Mouse (Mus musculus) heart, embryonic 12.5 days (tissue): ENCODE measurements at regions not wholly inside any gene's neighbourhood (a gene's known extent, or its start where the extent isn't known, plus 50 kb on each side); places are given as distances from the start of the nearest gene placed in this dataset.

Source experiments
- ATAC-seq: fragments of 200-750 bp; cut with Nextera tagmentation; 2 replicates; pipeline ENCODE4 v1.8.0; 2017; ENCODE audit warnings: moderate TSS enrichment, moderate library complexity; ENCODE audit not compliant: insufficient number of reproducible peaks, low FRiP score
- H3K27ac ChIP-seq: fragments of 300-500 bp; sonication (generic); 2 replicates; pipeline ENCODE4 v1.5.1; 2016; ENCODE audit warnings: mild to moderate bottlenecking, moderate library complexity; ENCODE audit not compliant: poor library complexity, severe bottlenecking
- H3K27me3 ChIP-seq: fragments of 300-500 bp; sonication (generic); replicated peaks from 2 replicates; pipeline ENCODE4 v1.6.1; 2016; ENCODE audit warnings: mild to moderate bottlenecking, moderate library complexity
- H3K36me3 ChIP-seq: fragments of 300-500 bp; sonication (generic); 2 replicates; pipeline ENCODE4 v1.6.1; 2016; ENCODE audit warnings: mild to moderate bottlenecking, moderate library complexity
- H3K4me1 ChIP-seq: fragments of 300-500 bp; sonication (generic); replicated peaks from 2 replicates; pipeline ENCODE4 v1.6.1; 2016; ENCODE audit warnings: mild to moderate bottlenecking
- H3K4me2 ChIP-seq: fragments of 300-500 bp; sonication (generic); 2 replicates; pipeline ENCODE4 v1.6.1; 2016; ENCODE audit warnings: mild to moderate bottlenecking, moderate library complexity
- H3K4me3 ChIP-seq: fragments of 300-500 bp; sonication (generic); 2 replicates; pipeline ENCODE4 v1.5.1; 2016; ENCODE audit warnings: mild to moderate bottlenecking
- H3K9ac ChIP-seq: fragments of 300-500 bp; sonication (generic); 2 replicates; pipeline ENCODE4 v1.6.1; 2016; ENCODE audit warnings: mild to moderate bottlenecking, moderate library complexity
- H3K9me3 ChIP-seq: fragments of 300-500 bp; sonication (generic); replicated peaks from 2 replicates; pipeline ENCODE4 v1.6.1; 2016; ENCODE audit warnings: mild to moderate bottlenecking, moderate library complexity
- WGBS: fragments of 180-500 bp; shearing (Covaris S2); methylation state at CpG from one replicate; pipeline ENCODE4 v1.1.7; 2016; 5-methylcytosine and 5-hydroxymethylcytosine counted together

DNA sequence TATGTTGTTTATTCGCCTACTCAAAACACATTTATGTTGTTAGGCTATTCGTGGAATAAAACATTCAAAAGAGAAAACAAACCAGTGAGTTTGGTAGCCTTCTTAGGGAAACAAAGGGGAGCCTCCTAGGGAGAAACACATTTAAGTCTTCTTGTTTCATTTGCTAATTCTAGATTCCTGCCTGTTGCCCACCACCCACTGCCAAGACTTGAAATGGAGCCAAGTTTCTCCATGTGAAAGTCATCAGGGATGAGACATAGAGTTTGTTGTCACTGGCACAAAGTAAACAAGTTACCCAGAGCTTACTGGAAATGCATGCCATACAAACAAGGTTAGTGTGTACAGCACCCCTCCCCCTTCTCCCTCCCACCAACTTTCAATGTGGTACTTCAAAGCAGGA is 147.4 kb upstream of the Pdzrn3 start:
- ATAC-seq: no peak
- WGBS: 59% methylated on average over 2 of the region's 2 CpGs

DNA sequence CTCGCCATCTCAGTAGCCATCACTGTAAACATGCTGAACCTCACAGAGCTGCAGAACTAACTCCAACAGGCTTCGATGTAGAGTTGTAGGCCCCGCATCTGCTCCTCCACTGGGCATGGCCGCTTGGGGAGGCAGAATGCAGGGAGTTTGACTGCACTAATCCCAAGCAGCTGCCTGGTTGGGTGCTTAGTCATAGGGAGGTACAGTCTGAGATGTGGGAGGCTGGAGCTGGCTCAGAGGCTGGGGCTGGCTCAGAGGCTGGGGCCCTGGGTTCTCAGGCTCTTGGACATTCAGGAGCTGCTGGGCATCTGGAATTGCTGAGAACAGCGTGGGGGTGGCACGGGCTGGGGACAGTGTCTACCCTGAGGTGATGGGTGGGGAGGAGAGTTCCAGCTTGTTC is 143.6 kb upstream of the Pdzrn3 start:
- ATAC-seq: no peak
- WGBS: 82% methylated on average over 6 of the region's 6 CpGs
- H3K27me3 ChIP-seq: no peaks in the 10 kb centered on the region
- H3K4me1 ChIP-seq: peaks cover 28% of the 10 kb centered on the region
- H3K27ac ChIP-seq: no peak overlapping the region
- no peaks in the 10 kb centered on the region for H3K36me3 ChIP-seq
- H3K4me3 ChIP-seq: no peak overlapping the region
- H3K9ac ChIP-seq: no peak overlapping the region
- no peaks in the 10 kb centered on the region; the same call in 1 of the 2 replicates for H3K9me3 ChIP-seq
- H3K4me2 ChIP-seq: no peak overlapping the region

More for the DNA sequence above, 147.4 kb upstream of the Pdzrn3 start:
- H3K27me3 ChIP-seq: no peaks in the 10 kb centered on the region
- H3K27ac ChIP-seq: no peak overlapping the region
- H3K9ac ChIP-seq: no peak overlapping the region
- no peak overlapping the region for H3K4me2 ChIP-seq
- no peaks in the 10 kb centered on the region; the same call in 1 of the 2 replicates for H3K9me3 ChIP-seq
- H3K4me1 ChIP-seq: peaks cover 10% of the 10 kb centered on the region; the same call in 1 of the 2 replicates
- H3K36me3 ChIP-seq: no peaks in the 10 kb centered on the region
- no peak overlapping the region for H3K4me3 ChIP-seq

DNA sequence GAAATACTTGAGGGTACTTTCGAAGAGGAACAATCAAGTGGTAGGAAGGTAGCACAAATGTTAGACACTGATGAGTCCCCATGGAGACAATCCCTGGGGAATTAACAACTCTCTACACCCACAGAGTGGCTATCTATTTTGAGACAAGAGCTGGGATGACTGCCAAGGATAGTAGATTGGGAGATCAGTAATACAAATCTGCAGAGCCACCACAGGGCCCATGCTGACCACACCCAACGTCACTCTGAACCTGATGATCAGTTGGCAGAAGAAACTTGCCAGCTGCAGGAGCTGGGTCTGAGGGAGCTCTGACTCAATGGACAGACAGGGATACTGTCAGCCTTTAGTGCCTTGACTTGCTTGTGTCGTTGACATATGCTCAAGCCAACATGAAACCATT is 143.1 kb upstream of the Pdzrn3 start:
- H3K4me3 ChIP-seq: no peak overlapping the region
- no peaks in the 10 kb centered on the region for H3K27me3 ChIP-seq
- ATAC-seq: no peak
- H3K27ac ChIP-seq: no peak overlapping the region
- H3K4me1 ChIP-seq: peaks cover 28% of the 10 kb centered on the region
- WGBS: 72% methylated on average over 3 of the region's 3 CpGs
- H3K9me3 ChIP-seq: no peaks in the 10 kb centered on the region; the same call in 1 of the 2 replicates
- H3K4me2 ChIP-seq: no peak overlapping the region
- H3K36me3 ChIP-seq: no peaks in the 10 kb centered on the region
- H3K9ac ChIP-seq: no peak overlapping the region

GRCm38 (mm10) chr6:101518904-101519701 is 141.4 kb upstream of the Pdzrn3 start:
- WGBS: 42% methylated on average over 9 of the region's 9 CpGs
- Histone ChIP-seq H3K4me3 (no peak overlapping the region), H3K27me3 (no peaks in the 10 kb centered on the region), H3K4me1 (peaks cover 21% of the 10 kb centered on the region), H3K9ac (no peak overlapping the region), H3K27ac (peak overlapping the region; percentile 18; the same call in 1 of the 2 replicates), H3K9me3 (no peaks in the 10 kb centered on the region; the same call in 1 of the 2 replicates), H3K4me2 (no peak overlapping the region), H3K36me3 (no peaks in the 10 kb centered on the region)
- ATAC-seq: no peak

DNA sequence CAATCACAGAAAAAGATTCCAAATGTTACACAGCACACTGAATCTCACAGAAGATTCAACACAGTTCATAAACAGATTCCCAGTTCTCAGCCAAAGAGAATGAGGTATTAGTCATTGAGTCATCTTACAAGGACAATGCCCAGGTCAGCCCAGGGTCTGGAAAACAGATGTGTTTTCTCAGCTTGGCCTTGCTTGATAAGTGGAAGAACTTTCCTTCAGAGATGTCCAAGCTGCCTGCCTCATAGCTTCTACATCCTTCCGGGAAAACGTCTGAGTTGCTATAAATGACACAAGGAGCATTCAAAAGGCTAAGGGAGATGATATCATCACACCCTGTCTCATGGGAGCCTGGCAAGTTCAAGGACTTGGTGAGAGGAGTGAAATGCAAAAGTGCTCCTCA is 139.9 kb upstream of the Pdzrn3 start:
- Histone ChIP-seq H3K27me3 (no peaks in the 10 kb centered on the region), H3K9ac (no peak overlapping the region), H3K4me3 (no peak overlapping the region), H3K36me3 (no peaks in the 10 kb centered on the region), H3K4me2 (no peak overlapping the region), H3K4me1 (peaks cover 21% of the 10 kb centered on the region), H3K27ac (no peak overlapping the region), H3K9me3 (no peaks in the 10 kb centered on the region)
- WGBS: 24% methylated on average over 2 of the region's 2 CpGs
- ATAC-seq: no peak; the same call in 1 of the 2 replicates

DNA sequence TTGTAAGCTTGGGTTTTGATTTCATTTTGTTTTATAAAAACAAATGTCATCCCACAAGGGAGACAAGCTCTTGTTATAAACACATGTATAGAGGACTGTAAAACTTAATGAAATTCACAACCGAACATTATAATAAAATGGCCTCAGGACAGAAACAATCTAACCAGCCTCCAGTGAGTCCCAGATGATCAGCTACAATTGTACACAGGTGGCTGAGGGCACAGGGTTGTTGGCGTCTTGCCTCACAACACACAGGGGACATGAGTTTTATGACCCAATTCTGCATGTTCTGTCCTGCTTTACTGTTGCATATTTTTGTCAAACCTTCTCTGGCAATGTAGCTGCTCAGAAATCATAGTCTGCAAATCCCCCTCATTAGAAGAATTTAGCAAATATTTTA is 136.0 kb upstream of the Pdzrn3 start:
- no peak overlapping the region for H3K9ac ChIP-seq
- H3K4me1 ChIP-seq: peaks cover 7% of the 10 kb centered on the region
- WGBS: 87% methylated on average over 2 of the region's 2 CpGs
- no peaks in the 10 kb centered on the region for H3K36me3 ChIP-seq
- ATAC-seq: no peak
- no peak overlapping the region for H3K4me2 ChIP-seq
- H3K9me3 ChIP-seq: no peaks in the 10 kb centered on the region
- no peaks in the 10 kb centered on the region for H3K27me3 ChIP-seq
- no peak overlapping the region for H3K27ac ChIP-seq
- H3K4me3 ChIP-seq: no peak overlapping the region

GRCm38 (mm10) chr6:101502149-101502548 is 124.5 kb upstream of the Pdzrn3 start:
- Histone ChIP-seq H3K9me3 (no peaks in the 10 kb centered on the region), H3K4me2 (no peak overlapping the region), H3K4me1 (peaks cover 9% of the 10 kb centered on the region), H3K27me3 (no peaks in the 10 kb centered on the region), H3K36me3 (no peaks in the 10 kb centered on the region), H3K9ac (no peak overlapping the region), H3K4me3 (no peak overlapping the region), H3K27ac (no peak overlapping the region)
- 20% methylated on average over 5 of the region's 5 CpGs for WGBS
- ATAC-seq: no peak

DNA sequence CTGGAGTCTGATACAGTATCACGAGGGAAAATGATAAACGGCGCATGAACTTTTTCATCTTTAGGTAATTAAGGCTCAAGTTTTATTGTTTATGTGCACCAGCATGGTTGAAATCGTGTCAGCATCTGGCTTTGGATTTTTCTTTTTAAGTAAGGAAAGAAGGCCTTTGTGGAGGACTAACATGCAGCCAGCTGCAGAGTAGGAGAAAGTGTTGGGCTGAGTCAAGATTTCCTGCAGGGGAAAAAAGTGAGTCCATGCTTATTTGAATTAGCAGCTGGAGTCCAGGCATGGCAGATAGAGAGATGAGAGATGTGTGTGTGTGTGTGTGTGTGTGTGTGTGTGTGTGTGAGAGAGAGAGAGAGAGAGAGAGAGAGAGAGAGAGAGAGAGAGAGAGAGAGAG is 124.0 kb upstream of the Pdzrn3 start:
- no peak overlapping the region for H3K4me3 ChIP-seq
- WGBS: 69% methylated on average over 4 of the region's 4 CpGs
- no peaks in the 10 kb centered on the region for H3K27me3 ChIP-seq
- H3K4me2 ChIP-seq: no peak overlapping the region
- H3K27ac ChIP-seq: no peak overlapping the region
- no peak overlapping the region for H3K9ac ChIP-seq
- no peaks in the 10 kb centered on the region for H3K36me3 ChIP-seq
- no peaks in the 10 kb centered on the region for H3K9me3 ChIP-seq
- no peak for ATAC-seq
- H3K4me1 ChIP-seq: peaks cover 9% of the 10 kb centered on the region

DNA sequence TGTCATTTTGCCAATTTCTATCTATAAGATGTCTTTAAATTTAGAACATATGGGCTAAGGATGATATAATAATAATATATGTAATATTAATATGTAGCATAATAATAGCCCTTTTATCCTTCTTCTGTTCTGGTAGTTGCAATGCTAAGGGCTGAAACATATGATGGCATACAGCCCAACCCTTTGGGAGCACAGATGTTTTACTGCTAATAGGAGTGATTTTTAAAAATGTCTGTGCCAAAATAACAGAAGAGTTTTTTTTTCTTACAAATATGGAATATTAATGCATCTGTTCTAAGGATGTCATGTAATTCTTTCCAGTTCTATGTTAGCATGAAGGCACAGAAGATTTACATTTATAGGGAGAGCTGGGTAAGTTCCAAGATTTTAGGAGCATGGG is 122.5 kb upstream of the Pdzrn3 start:
- H3K27me3 ChIP-seq: no peaks in the 10 kb centered on the region
- no peak overlapping the region for H3K9ac ChIP-seq
- ATAC-seq: no peak
- no peak overlapping the region for H3K27ac ChIP-seq
- H3K4me2 ChIP-seq: no peak overlapping the region
- H3K36me3 ChIP-seq: no peaks in the 10 kb centered on the region
- peaks cover 9% of the 10 kb centered on the region for H3K4me1 ChIP-seq
- H3K4me3 ChIP-seq: no peak overlapping the region
- H3K9me3 ChIP-seq: no peaks in the 10 kb centered on the region

DNA sequence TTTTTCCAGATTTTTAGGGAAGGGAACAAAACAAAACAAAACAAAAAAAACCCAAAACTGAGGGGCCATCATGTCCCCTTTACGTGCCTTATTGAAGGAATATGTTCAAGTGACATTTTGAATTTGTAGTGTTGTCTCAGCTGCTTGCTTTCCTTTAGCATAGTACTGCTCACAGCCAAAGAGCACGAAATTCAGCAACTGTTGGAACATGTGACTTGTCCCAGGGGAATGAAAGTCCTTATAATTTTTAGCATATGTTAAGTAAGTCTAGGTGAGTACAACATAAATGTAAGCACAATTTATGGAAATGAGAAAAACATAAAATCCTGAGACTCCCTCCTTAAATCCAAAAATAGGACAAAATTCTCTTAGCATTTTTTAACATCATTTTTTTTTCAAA is 110.8 kb upstream of the Pdzrn3 start:
- no peak for ATAC-seq
- H3K9ac ChIP-seq: no peak overlapping the region

DNA sequence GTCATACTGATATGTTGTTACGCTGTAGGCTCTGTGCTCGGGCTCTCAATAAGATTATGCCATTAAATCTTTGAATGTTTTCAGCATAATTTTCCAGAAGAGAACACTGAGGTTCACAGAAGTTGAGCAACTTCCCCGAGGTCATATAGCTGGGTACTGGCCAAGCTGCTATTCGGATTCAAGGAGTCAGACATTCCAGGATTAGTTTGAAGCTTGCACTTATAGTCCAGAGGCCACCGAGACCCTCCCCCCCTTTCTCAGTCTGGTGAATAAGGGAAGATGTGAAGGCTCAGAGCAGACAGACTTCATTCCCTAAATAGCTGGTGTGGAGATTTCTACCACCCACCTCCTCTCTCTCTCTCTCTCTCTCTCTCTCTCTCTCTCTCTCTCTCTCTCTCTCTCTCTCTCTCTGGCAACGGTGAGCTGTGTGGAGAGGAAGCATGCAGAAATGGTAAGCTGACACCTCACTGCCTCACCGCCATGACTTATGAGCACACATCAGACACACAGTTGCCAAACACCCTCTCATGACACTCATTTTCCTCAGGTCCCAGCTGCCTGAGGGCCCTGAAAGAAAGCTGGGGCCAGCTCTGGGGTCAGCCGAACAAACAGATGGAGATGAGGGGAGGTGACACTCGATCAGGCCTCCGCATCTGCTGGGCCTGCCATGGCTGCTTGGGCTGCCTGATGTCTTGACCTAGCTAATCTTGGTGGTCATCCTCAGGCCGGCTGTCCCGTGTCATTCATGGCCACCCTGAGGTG is 107.0 kb upstream of the Pdzrn3 start:
- WGBS: 47% methylated on average over 12 of the region's 12 CpGs
- Histone ChIP-seq H3K4me1 (peaks cover 21% of the 10 kb centered on the region), H3K27ac (no peak overlapping the region), H3K4me2 (peak overlapping the region; percentile 1; the same call in 1 of the 2 replicates), H3K9me3 (no peaks in the 10 kb centered on the region), H3K9ac (no peak overlapping the region), H3K4me3 (no peak overlapping the region), H3K27me3 (no peaks in the 10 kb centered on the region), H3K36me3 (no peaks in the 10 kb centered on the region)
- peak; percentile 29; the same call in 1 of the 2 replicates for ATAC-seq

More for the DNA sequence above, 110.8 kb upstream of the Pdzrn3 start:
- Histone ChIP-seq H3K27ac (no peak overlapping the region), H3K4me3 (no peak overlapping the region), H3K4me2 (no peak overlapping the region), H3K9me3 (no peaks in the 10 kb centered on the region), H3K27me3 (no peaks in the 10 kb centered on the region), H3K4me1 (peaks cover 7% of the 10 kb centered on the region), H3K36me3 (no peaks in the 10 kb centered on the region)
- 62% methylated on average over 2 of the region's 2 CpGs for WGBS
